8 mouse cellular contexts compared by ENCODE assay signal in genomic region chrX:106485671-106486070, GRCm38 (mm10). TPM values are rescaled to one million over a fixed set of nuclear protein-coding genes. Genes with fewer than 3 reads are reported as not detected.
DNase-seq lines count a peak whose midpoint lies in the region; ATAC-seq lines count a peak whose summit lies in the region.

No protein-coding gene starts in this region.

- no peak overlapping the region for H3K9ac ChIP-seq in liver, embryonic 11.5 days (ENCODE audit: low read depth, low read length)
- no peak overlapping the region for H3K9ac ChIP-seq in embryonic facial prominence, embryonic 15.5 days
- 0 out of 2 replicates have a peak overlapping the region, but pooled peaks have one; percentile 33 for H3K9ac ChIP-seq in intestine, embryonic 16.5 days (ENCODE audit: low read depth, low read length)
- H3K9ac ChIP-seq in neural tube, embryonic 13.5 days, result no peak overlapping the region

- no peaks in the 10 kb centered on the region for H3K9me3 ChIP-seq in liver, embryonic 11.5 days (ENCODE audit: control insufficient read depth, low read length)
- no peaks in the 10 kb centered on the region for H3K9me3 ChIP-seq in embryonic facial prominence, embryonic 15.5 days (replicated peaks)
- no peaks in the 10 kb centered on the region for H3K9me3 ChIP-seq in intestine, embryonic 16.5 days (ENCODE audit: control insufficient read depth, low read length)
- H3K9me3 ChIP-seq in neural tube, embryonic 13.5 days, result no peaks in the 10 kb centered on the region

- peak overlapping the region; percentile 64 for H3K4me2 ChIP-seq in liver, embryonic 11.5 days
- peak overlapping the region; percentile 61 for H3K4me2 ChIP-seq in embryonic facial prominence, embryonic 15.5 days (replicated peaks)
- peak overlapping the region; percentile 53 for H3K4me2 ChIP-seq in intestine, embryonic 16.5 days (ENCODE audit: low read depth, low read length)
- H3K4me2 ChIP-seq in neural tube, embryonic 13.5 days, result peak overlapping the region; percentile 67

- peak; percentile 39; the same call in 1 of the 2 replicates for ATAC-seq in liver, embryonic 11.5 days (replicated peaks; ENCODE audit: low FRiP score)
- peak; percentile 24; the same call in 1 of the 2 replicates for ATAC-seq in embryonic facial prominence, embryonic 15.5 days (ENCODE audit: insufficient number of reproducible peaks, low FRiP score, low TSS enrichment, low read depth)
- peak; percentile 59 for ATAC-seq in intestine, embryonic 16.5 days
- ATAC-seq in neural tube, embryonic 13.5 days (ENCODE audit: low read depth), result 0 out of 2 replicates have a peak, but pooled peaks have one; percentile 19

- 0 out of 2 replicates have a peak overlapping the region, but pooled peaks have one; percentile 7 for H3K27ac ChIP-seq in liver, embryonic 11.5 days (ENCODE audit: low read depth, low read length)
- H3K27ac ChIP-seq in embryonic facial prominence, embryonic 15.5 days (replicated peaks), result no peak overlapping the region
- H3K27ac ChIP-seq in intestine, embryonic 16.5 days (ENCODE audit: low read length), result no peak overlapping the region
- H3K27ac ChIP-seq in neural tube, embryonic 13.5 days (replicated peaks), result no peak overlapping the region

- H3K27me3 ChIP-seq in liver, embryonic 11.5 days (replicated peaks; ENCODE audit: control insufficient read depth, insufficient read depth, low read length), result peaks cover 20% of the 10 kb centered on the region
- H3K27me3 ChIP-seq in embryonic facial prominence, embryonic 15.5 days, result peaks cover 20% of the 10 kb centered on the region
- peaks cover 13% of the 10 kb centered on the region for H3K27me3 ChIP-seq in intestine, embryonic 16.5 days (replicated peaks; ENCODE audit: control insufficient read depth, insufficient read depth, low read length)
- H3K27me3 ChIP-seq in neural tube, embryonic 13.5 days, result peaks cover 25% of the 10 kb centered on the region

- H3K4me3 ChIP-seq in liver, embryonic 11.5 days (ENCODE audit: low read depth, low read length), result peak overlapping the region; percentile 43
- H3K4me3 ChIP-seq in embryonic facial prominence, embryonic 15.5 days (replicated peaks), result peak overlapping the region; percentile 47
- H3K4me3 ChIP-seq in intestine, embryonic 16.5 days (ENCODE audit: low read length), result peak overlapping the region; percentile 48
- H3K4me3 ChIP-seq in neural tube, embryonic 13.5 days, result peak overlapping the region; percentile 41

- H3K36me3 ChIP-seq in liver, embryonic 11.5 days (ENCODE audit: control insufficient read depth, insufficient read depth, low read length), result no peaks in the 10 kb centered on the region
- H3K36me3 ChIP-seq in embryonic facial prominence, embryonic 15.5 days, result no peaks in the 10 kb centered on the region
- H3K36me3 ChIP-seq in intestine, embryonic 16.5 days (ENCODE audit: control insufficient read depth, insufficient read depth, low read length), result no peaks in the 10 kb centered on the region
- H3K36me3 ChIP-seq in neural tube, embryonic 13.5 days, result no peaks in the 10 kb centered on the region

- H3K4me1 ChIP-seq in liver, embryonic 11.5 days (replicated peaks; ENCODE audit: control insufficient read depth, insufficient read depth, low read length), result no peaks in the 10 kb centered on the region
- H3K4me1 ChIP-seq in embryonic facial prominence, embryonic 15.5 days, result no peaks in the 10 kb centered on the region
- no peaks in the 10 kb centered on the region for H3K4me1 ChIP-seq in intestine, embryonic 16.5 days (ENCODE audit: control insufficient read depth, insufficient read depth, low read length)
- no peaks in the 10 kb centered on the region for H3K4me1 ChIP-seq in neural tube, embryonic 13.5 days (replicated peaks)

- intact Hi-C loops in gastrocnemius, postnatal 14 days (cut with DNase I; ENCODE audit: low total_unique reads), result no loop called here

- 30% methylated on average over 13 of the region's 13 CpGs for WGBS in liver, embryonic 11.5 days
- 6% methylated on average over 12 of the region's 13 CpGs for WGBS in embryonic facial prominence, embryonic 15.5 days
- 19% methylated on average over 13 of the region's 13 CpGs for WGBS in intestine, embryonic 16.5 days
- 9% methylated on average over 12 of the region's 13 CpGs for WGBS in neural tube, embryonic 13.5 days

- no peak for DNase-seq in liver, embryonic 11.5 days (ENCODE audit: low spot score)
- no peak for DNase-seq in liver
- no peak for DNase-seq in gastrocnemius, postnatal 14 days
- no peak for DNase-seq in left cerebral cortex, adult 9 months (ENCODE audit: low spot score in 2 of 2)
- DNase-seq in lung, postnatal 4 days, result no peak

RNA-seq across cellular contexts. Expression of gene Fndc3c1, which starts 0.5 kb away (rescaled TPM):
- polyA plus RNA-seq in liver, embryonic 11.5 days (2014; fragmentation: Nextera tagmentation; extraction: Ambion mirVana), result 7.6 and 12.4 TPM in 2 replicates
- polyA plus RNA-seq in embryonic facial prominence, embryonic 15.5 days (2015; fragmentation: Nextera tagmentation; extraction: Ambion mirVana), result 10.2 and 13.0 TPM in 2 replicates
- 2.2 and 2.4 TPM in 2 replicates for polyA plus RNA-seq in intestine, embryonic 16.5 days (2015; fragmentation: Nextera tagmentation; extraction: Ambion mirVana)
- 0.77 and 4.0 TPM in 2 replicates for polyA plus RNA-seq in neural tube, embryonic 13.5 days (2015; fragmentation: Nextera tagmentation; extraction: Ambion mirVana)
- total RNA-seq in gastrocnemius, postnatal 14 days (2021), result 10 to 100 TPM in 1 of 2 experiments, 1 to 10 TPM in 1; 6.5 to 11.4 TPM
